Mouse (Mus musculus): ENCODE results near the gene Fam102a. TPM values are rescaled to one million over a fixed set of nuclear protein-coding genes. Genes with fewer than 3 reads are reported as not detected.
A peak's percentile ranks its signal among the peaks of the same experiment; 100 is the strongest.

Gene Fam102a
- total RNA-seq, 2 experiments from 2014 or later = 7.8 to 9.2 TPM

- DNase-seq (ENCODE audit: low spot score) = no peak
- intact Hi-C loops (cut with DNase I) = no loop called here
These were observed 64.3 kb downstream of the Fam102a start, which contains the start of gene St6galnac6 for GRCm38 (mm10) chr2:32599409-32599808. Gene St6galnac6, plus strand, starts transcription at chr2:32599709.

GRCm38 (mm10) chr2:32601417-32602065, 66.4 kb downstream of the Fam102a start:
- DNase-seq (ENCODE audit: low spot score) = no peak
- intact Hi-C loops (cut with DNase I) = loop anchor here (1.0 kb wide), 1 partner anchor 18 kb away; no protein-coding TSS in a partner anchor

GRCm38 (mm10) chr2:32602600-32603054, 67.5 kb downstream of the Fam102a start:
- intact Hi-C loops (cut with DNase I) = loop anchor here (1.0 kb wide), 1 partner anchor 19 kb away; no protein-coding TSS in a partner anchor
- peak; percentile 70 for DNase-seq (ENCODE audit: low spot score)

GRCm38 (mm10) chr2:32604631-32605030, 69.5 kb downstream of the Fam102a start:
- intact Hi-C loops (cut with DNase I) = loop anchor here (1.0 kb wide), 1 partner anchor 18 kb away; no protein-coding TSS in a partner anchor

GRCm38 (mm10) chr2:32606161-32607142, 71.3 kb downstream of the Fam102a start:
- intact Hi-C loops (cut with DNase I) = no loop called here

More at GRCm38 (mm10) chr2:32604631-32605030, 69.5 kb downstream of the Fam102a start:
- no peak for DNase-seq (ENCODE audit: low spot score)

GRCm38 (mm10) chr2:32607262-32607947, 72.3 kb downstream of the Fam102a start:
- intact Hi-C loops (cut with DNase I) = no loop called here
- peak; percentile 48 for DNase-seq (ENCODE audit: low spot score)

More at GRCm38 (mm10) chr2:32606161-32607142, 71.3 kb downstream of the Fam102a start:
- peak; percentile 81 for DNase-seq (ENCODE audit: low spot score)

- peak; percentile 76 for DNase-seq (ENCODE audit: low spot score)
- intact Hi-C loops (cut with DNase I) = no loop called here
These were observed 73.1 kb downstream of the Fam102a start for GRCm38 (mm10) chr2:32608141-32608777.

- intact Hi-C loops (cut with DNase I) = no loop called here
- no peak for DNase-seq (ENCODE audit: low spot score)
These were observed 73.8 kb downstream of the Fam102a start for GRCm38 (mm10) chr2:32608778-32609435.

- no peak for DNase-seq (ENCODE audit: low spot score)
- intact Hi-C loops (cut with DNase I) = no loop called here
These were observed 75.6 kb downstream of the Fam102a start for GRCm38 (mm10) chr2:32610610-32611229.

GRCm38 (mm10) chr2:32612274-32612673, 77.1 kb downstream of the Fam102a start:
- intact Hi-C loops (cut with DNase I) = no loop called here

GRCm38 (mm10) chr2:32617109-32617508, 82.0 kb downstream of the Fam102a start:
- DNase-seq (ENCODE audit: low spot score) = no peak
- intact Hi-C loops (cut with DNase I) = loop anchor here (5.0 kb wide), 1 partner anchor 35 kb away; no protein-coding TSS in a partner anchor

More at GRCm38 (mm10) chr2:32612274-32612673, 77.1 kb downstream of the Fam102a start:
- no peak for DNase-seq (ENCODE audit: low spot score)

- no peak for DNase-seq (ENCODE audit: low spot score)
- intact Hi-C loops (cut with DNase I) = loop anchor here (5.0 kb wide), 1 partner anchor 35 kb away; no protein-coding TSS in a partner anchor
These were observed 82.5 kb downstream of the Fam102a start for GRCm38 (mm10) chr2:32617601-32618000.

GRCm38 (mm10) chr2:32618051-32618450, 82.9 kb downstream of the Fam102a start:
- DNase-seq (ENCODE audit: low spot score) = no peak
- intact Hi-C loops (cut with DNase I) = loop anchor here (5.0 kb wide), 1 partner anchor 36 kb away; no protein-coding TSS in a partner anchor

Other genes starting within 250 kb of the Fam102a start
- 10 to 100 TPM; 70.6 to 71.2 TPM for gene Golga2, start 247.9 kb upstream of the Fam102a start, total RNA-seq (2021)
- gene Swi5, start 247.3 kb upstream of the Fam102a start, total RNA-seq (2021) = 100 to 1,000 TPM; 177 to 188 TPM
- gene Ciz1, start 183.0 kb upstream of the Fam102a start, total RNA-seq (2021) = 10 to 100 TPM; 25.6 to 32.2 TPM
- 1 to 10 TPM; 5.0 to 5.2 TPM for gene Dnm1, start 182.0 kb upstream of the Fam102a start, total RNA-seq (2021)
- 10 to 100 TPM; 47.7 to 49.6 TPM for gene 1110008P14Rik, start 153.4 kb upstream of the Fam102a start, total RNA-seq (2021)
- gene Lcn2, start 147.1 kb upstream of the Fam102a start, total RNA-seq (2021) = 1 to 10 TPM; 3.1 to 3.6 TPM
- 10 to 100 TPM; 78.1 to 81.2 TPM for gene Ptges2, start 139.4 kb upstream of the Fam102a start, total RNA-seq (2021)
- 1 to 10 TPM; 3.4 to 4.2 TPM for gene Naif1, start 84.9 kb upstream of the Fam102a start, total RNA-seq (2021)
- 1 to 10 TPM; 5.6 to 7.5 TPM for gene Slc25a25, start 83.9 kb upstream of the Fam102a start, total RNA-seq (2021)
- gene Dpm2, start 35.5 kb downstream of the Fam102a start, total RNA-seq (2021) = 10 to 100 TPM; 18.6 to 23.3 TPM
- gene Pip5kl1, start 39.5 kb downstream of the Fam102a start, total RNA-seq (2021) = not detected
- gene 9430097D07Rik, start 40.4 kb downstream of the Fam102a start, total RNA-seq (2021) = not detected
- gene St6galnac4, start 51.8 kb downstream of the Fam102a start, total RNA-seq (2021) = 10 to 100 TPM; 17.7 to 21.4 TPM
- gene St6galnac6, start 64.4 kb downstream of the Fam102a start, total RNA-seq (2021) = 100 to 1,000 TPM; 104 to 110 TPM
- 100 to 1,000 TPM; 733 to 743 TPM for gene Ak1, start 86.4 kb downstream of the Fam102a start, total RNA-seq (2021)
- gene Eng, start 111.3 kb downstream of the Fam102a start, total RNA-seq (2021) = 100 to 1,000 TPM; 126 to 140 TPM
- 1 to 10 TPM; 4.2 to 6.0 TPM for gene Fpgs, start 168.8 kb downstream of the Fam102a start, total RNA-seq (2021)
- gene Cdk9, start 177.7 kb downstream of the Fam102a start, total RNA-seq (2021) = 10 to 100 TPM; 23.4 to 26.4 TPM
- gene Sh2d3c, start 185.7 kb downstream of the Fam102a start, total RNA-seq (2021) = 10 to 100 TPM; 20.7 to 25.4 TPM
- not detected for gene 6330409D20Rik, start 205.7 kb downstream of the Fam102a start, total RNA-seq (2021)
- gene Tor2a, start 221.9 kb downstream of the Fam102a start, total RNA-seq (2021) = 1 to 10 TPM; 8.1 to 8.3 TPM
- under 1 TPM; 0.10 to 0.17 TPM for gene Ttc16, start 240.3 kb downstream of the Fam102a start, total RNA-seq (2021)
- 1 to 10 TPM; 2.6 to 4.2 TPM for gene Ptrh1, start 240.5 kb downstream of the Fam102a start, total RNA-seq (2021)
- gene Cfap157, start 249.1 kb downstream of the Fam102a start, total RNA-seq (2021) = not detected